Mouse (Mus musculus): ENCODE results near the gene Nit2. TPM values are rescaled to one million over a fixed set of nuclear protein-coding genes. Genes with fewer than 3 reads are reported as not detected.

Nit2 gene
- total and polyA plus RNA-seq, 3 experiments: 59.4 to 93.3 (median 71.8) TPM

- in situ Hi-C loops (cut with MboI; ENCODE audit: low pct_ligation_motif_present, low pct_unique_long_range_greater_than_20kb, low sequenced_read_pairs): no loop called here
Measured at GRCm38 (mm10) chr16:57163694-57164093, 3.4 kb downstream of the Nit2 start.

GRCm38 (mm10) chr16:57162841-57163240 lies 4.3 kb downstream of the Nit2 start:
- H3K4me1 ChIP-seq (ENCODE audit: control insufficient read depth in 1 of 2, insufficient read depth in 2 of 2): peaks cover 5 to 27% of the 10 kb centered on the region in 2 experiments
- H3K4me2 ChIP-seq (ENCODE audit: insufficient read depth, low read depth, poor library complexity, severe bottlenecking): no peak overlapping the region
- no peaks in the 10 kb centered on the region for H3K27me3 ChIP-seq (replicated peaks)
- no peak for DNase-seq (ENCODE audit: extremely low read depth)
- TF ChIP-seq POLR2AphosphoS2 (IDR thresholded peaks at IDR 0.05; ENCODE audit: low read depth, low read length) (no peak), SIN3A (IDR thresholded peaks at IDR 0.05; ENCODE audit: low read length) (no peak), UBTF (IDR thresholded peaks at IDR 0.05; ENCODE audit: low read depth, low read length) (no peak), MAX (IDR thresholded peaks at IDR 0.05; ENCODE audit: low read length) (no peak), TCF12 (IDR thresholded peaks at IDR 0.05; ENCODE audit: low read depth, low read length) (no peak), SMC3 (IDR thresholded peaks at IDR 0.05; ENCODE audit: low read depth, low read length) (no peak), ELF1 (IDR thresholded peaks at IDR 0.05; ENCODE audit: low read depth, low read length) (no peak), MEF2A (IDR thresholded peaks at IDR 0.05; ENCODE audit: borderline replicate concordance, low read depth, low read length) (no peak), NELFE (IDR thresholded peaks at IDR 0.05; ENCODE audit: low read depth, low read length) (no peak), MXI1 (IDR thresholded peaks at IDR 0.05; ENCODE audit: low read depth, low read length) (no peak), RCOR1 (conservative IDR thresholded peaks at IDR 0.05; ENCODE audit: low read depth, low read length) (no peak), JUND (conservative IDR thresholded peaks at IDR 0.05; ENCODE audit: low read depth, low read length) (no peak), KAT2A (IDR thresholded peaks at IDR 0.05; ENCODE audit: insufficient replicate concordance, low read length) (no peak), ZKSCAN1 (IDR thresholded peaks at IDR 0.05; ENCODE audit: borderline replicate concordance, low read depth, low read length) (no peak)
- H3K36me3 ChIP-seq (replicated peaks in 1 of 2; ENCODE audit: control insufficient read depth in 1 of 2, insufficient read depth in 1 of 2, low read length in 1 of 2): peaks cover 49 to 79% of the 10 kb centered on the region in 2 experiments
- peaks cover 10% of the 10 kb centered on the region for H3K79me2 ChIP-seq (replicated peaks; ENCODE audit: control insufficient read depth, extremely low read depth, insufficient read depth, poor library complexity, severe bottlenecking)
- H3K9me3 ChIP-seq (replicated peaks; ENCODE audit: low read length): no peaks in the 10 kb centered on the region
- in situ Hi-C loops (cut with MboI; ENCODE audit: low pct_ligation_motif_present, low pct_unique_long_range_greater_than_20kb, low sequenced_read_pairs) (no loop called here), dilution Hi-C loops (cut with MboI; ENCODE audit: extremely low pct_ligation_motif_present, extremely low pct_unique_long_range_greater_than_20kb, low sequenced_read_pairs) (no loop called here)
- no peak overlapping the region for H3K4me3 ChIP-seq (replicated peaks in 1 of 3; ENCODE audit: low read depth in 2 of 3, low read length in 2 of 3, poor library complexity in 1 of 3)
- H3K9ac ChIP-seq (ENCODE audit: insufficient read depth, low read depth): no peak overlapping the region
- no peak overlapping the region for H3K27ac ChIP-seq (ENCODE audit: insufficient read depth, low read depth)

More at GRCm38 (mm10) chr16:57163694-57164093, 3.4 kb downstream of the Nit2 start:
- Histone ChIP-seq H3K9me3 (replicated peaks; ENCODE audit: low read length) (no peaks in the 10 kb centered on the region), H3K27me3 (replicated peaks) (no peaks in the 10 kb centered on the region), H3K79me2 (replicated peaks; ENCODE audit: control insufficient read depth, extremely low read depth, insufficient read depth, poor library complexity, severe bottlenecking) (peaks cover 10% of the 10 kb centered on the region), H3K27ac (ENCODE audit: insufficient read depth, low read depth) (no peak overlapping the region), H3K4me3 (replicated peaks in 1 of 3; ENCODE audit: low read depth in 2 of 3, low read length in 2 of 3, poor library complexity in 1 of 3) (no peak overlapping the region), H3K4me1 (ENCODE audit: control insufficient read depth in 1 of 2, insufficient read depth in 2 of 2) (peaks cover 5 to 28% of the 10 kb centered on the region in 2 experiments), H3K4me2 (ENCODE audit: insufficient read depth, low read depth, poor library complexity, severe bottlenecking) (no peak overlapping the region), H3K9ac (ENCODE audit: insufficient read depth, low read depth) (no peak overlapping the region), H3K36me3 (replicated peaks in 1 of 2; ENCODE audit: control insufficient read depth in 1 of 2, insufficient read depth in 1 of 2, low read length in 1 of 2) (peaks cover 43 to 76% of the 10 kb centered on the region in 2 experiments)
- dilution Hi-C loops (cut with MboI; ENCODE audit: extremely low pct_ligation_motif_present, extremely low pct_unique_long_range_greater_than_20kb, low sequenced_read_pairs): no loop called here
- no peak for TF ChIP-seq CHD1 (IDR thresholded peaks at IDR 0.05; ENCODE audit: low read depth, low read length)
- TF ChIP-seq ZC3H11A (IDR thresholded peaks at IDR 0.05; ENCODE audit: low read depth, low read length): no peak
- no peak for TF ChIP-seq GABPA (IDR thresholded peaks at IDR 0.05; ENCODE audit: insufficient replicate concordance, low read depth, low read length)
- no peak for TF ChIP-seq ELF1 (IDR thresholded peaks at IDR 0.05; ENCODE audit: low read depth, low read length)
- DNase-seq (ENCODE audit: extremely low read depth): no peak

All from CH12.LX (cell line).